Mouse (Mus musculus): Measurements from ENCODE around the gene Sin3a. TPM values are rescaled to one million over a fixed set of nuclear protein-coding genes. Genes with fewer than 3 reads are reported as not detected.

The Sin3a gene
- total and polyA plus RNA-seq, 3 experiments = 27.0 to 715 (median 47.5) TPM

GRCm38 (mm10) chr9:57064164-57064563 is 7.7 kb upstream of the Sin3a start:
- Histone ChIP-seq H3K27ac (ENCODE audit: control insufficient read depth, low read depth, low read length) (no peak overlapping the region), H3K79me2 (ENCODE audit: control insufficient read depth, insufficient read depth, low read length, poor library complexity) (no peaks in the 10 kb centered on the region), H3K4me1 (ENCODE audit: control insufficient read depth in 1 of 2, insufficient read depth in 2 of 2, low read length in 2 of 2) (no peaks in the 10 kb centered on the region), H3K27me3 (ENCODE audit: control insufficient read depth in 1 of 2, insufficient read depth in 2 of 2, low read length in 2 of 2) (no peaks in the 10 kb centered on the region), H3K4me3 (ENCODE audit: control insufficient read depth in 1 of 2, insufficient read depth in 1 of 2, low read depth in 2 of 2, low read length in 2 of 2) (no peak overlapping the region), H3K9me3 (replicated peaks; ENCODE audit: insufficient read depth, low read length) (no peaks in the 10 kb centered on the region), H3K36me3 (ENCODE audit: control insufficient read depth in 1 of 2, insufficient read depth in 2 of 2, low read length in 2 of 2) (peaks cover 0 to 3% of the 10 kb centered on the region in 2 experiments; a peak in 2 of 4 replicates), H3K9ac (ENCODE audit: control insufficient read depth, low read depth, low read length, poor library complexity, severe bottlenecking) (no peak overlapping the region)
- DNase-seq (ENCODE audit: low read depth, low spot score) = no peak
- TF ChIP-seq EP300 (IDR thresholded peaks at IDR 0.05; ENCODE audit: low read depth in 1 of 2, low read length in 2 of 2) (no peak), MYB (IDR thresholded peaks at IDR 0.05; ENCODE audit: low read depth, low read length) (no peak), ZKSCAN1 (IDR thresholded peaks at IDR 0.05; ENCODE audit: low read depth, low read length) (no peak)

GRCm38 (mm10) chr9:57068266-57068665 is 3.6 kb upstream of the Sin3a start:
- peaks cover 7 to 12% of the 10 kb centered on the region in 2 experiments for H3K4me1 ChIP-seq (ENCODE audit: control insufficient read depth in 1 of 2, insufficient read depth in 2 of 2, low read length in 2 of 2)
- H3K36me3 ChIP-seq (ENCODE audit: control insufficient read depth in 1 of 2, insufficient read depth in 2 of 2, low read length in 2 of 2) = peaks cover 0 to 15% of the 10 kb centered on the region in 2 experiments; a peak in 2 of 4 replicates
- H3K27ac ChIP-seq (ENCODE audit: control insufficient read depth, low read depth, low read length) = no peak overlapping the region
- H3K27me3 ChIP-seq (ENCODE audit: control insufficient read depth in 1 of 2, insufficient read depth in 2 of 2, low read length in 2 of 2) = no peaks in the 10 kb centered on the region
- TF ChIP-seq SIN3A (IDR thresholded peaks at IDR 0.05; ENCODE audit: low read length) = no peak
- TF ChIP-seq USF2 (IDR thresholded peaks at IDR 0.05; ENCODE audit: borderline replicate concordance in 1 of 2, insufficient read depth in 1 of 2, low read depth in 1 of 2, low read length in 2 of 2) = no peak
- no peak for TF ChIP-seq MAZ (IDR thresholded peaks at IDR 0.05; ENCODE audit: low read depth, low read length)
- no peak for TF ChIP-seq KAT2A (conservative IDR thresholded peaks at IDR 0.05; ENCODE audit: low read depth, low read length)
- no peak for TF ChIP-seq SMC3 (IDR thresholded peaks at IDR 0.05; ENCODE audit: low read depth, low read length)
- TF ChIP-seq ELF1 (IDR thresholded peaks at IDR 0.05; ENCODE audit: low read depth, low read length) = no peak
- TF ChIP-seq MXI1 (IDR thresholded peaks at IDR 0.05; ENCODE audit: low read depth, low read length) = no peak
- no peak for TF ChIP-seq RAD21 (IDR thresholded peaks at IDR 0.05; ENCODE audit: low read depth, low read length)
- TF ChIP-seq TCF12 (IDR thresholded peaks at IDR 0.05; ENCODE audit: low read depth, low read length) = no peak
- no peak for TF ChIP-seq HCFC1 (IDR thresholded peaks at IDR 0.05; ENCODE audit: low read depth, low read length)
- TF ChIP-seq CHD1 (IDR thresholded peaks at IDR 0.05; ENCODE audit: low read depth, low read length) = no peak
- no peak for TF ChIP-seq GABPA (IDR thresholded peaks at IDR 0.05; ENCODE audit: low read depth, low read length)
- TF ChIP-seq MEF2A (IDR thresholded peaks at IDR 0.05; ENCODE audit: extremely low read depth, insufficient replicate concordance, low read depth, low read length, poor library complexity, severe bottlenecking) = no peak
- TF ChIP-seq POLR2AphosphoS5 (IDR thresholded peaks at IDR 0.05; ENCODE audit: borderline replicate concordance, low read depth, low read length) = no peak
- no peaks in the 10 kb centered on the region for H3K9me3 ChIP-seq (replicated peaks; ENCODE audit: insufficient read depth, low read length)
- no peak for DNase-seq (ENCODE audit: low read depth, low spot score)
- H3K9ac ChIP-seq (ENCODE audit: control insufficient read depth, low read depth, low read length, poor library complexity, severe bottlenecking) = no peak overlapping the region
- peaks cover 7% of the 10 kb centered on the region; the same call in 1 of the 2 replicates for H3K79me2 ChIP-seq (ENCODE audit: control insufficient read depth, insufficient read depth, low read length, poor library complexity)
- H3K4me3 ChIP-seq (ENCODE audit: control insufficient read depth in 1 of 2, insufficient read depth in 1 of 2, low read depth in 2 of 2, low read length in 2 of 2) = no peak overlapping the region

Data from MEL (cell line).